Mouse (Mus musculus): ENCODE data around the gene Sox13. TPM values are rescaled to one million over a fixed set of nuclear protein-coding genes. Genes with fewer than 3 reads are reported as not detected.

Sox13 gene
- polyA plus RNA-seq, 1 experiment from 2014 or later, result 19.2 TPM

DNA sequence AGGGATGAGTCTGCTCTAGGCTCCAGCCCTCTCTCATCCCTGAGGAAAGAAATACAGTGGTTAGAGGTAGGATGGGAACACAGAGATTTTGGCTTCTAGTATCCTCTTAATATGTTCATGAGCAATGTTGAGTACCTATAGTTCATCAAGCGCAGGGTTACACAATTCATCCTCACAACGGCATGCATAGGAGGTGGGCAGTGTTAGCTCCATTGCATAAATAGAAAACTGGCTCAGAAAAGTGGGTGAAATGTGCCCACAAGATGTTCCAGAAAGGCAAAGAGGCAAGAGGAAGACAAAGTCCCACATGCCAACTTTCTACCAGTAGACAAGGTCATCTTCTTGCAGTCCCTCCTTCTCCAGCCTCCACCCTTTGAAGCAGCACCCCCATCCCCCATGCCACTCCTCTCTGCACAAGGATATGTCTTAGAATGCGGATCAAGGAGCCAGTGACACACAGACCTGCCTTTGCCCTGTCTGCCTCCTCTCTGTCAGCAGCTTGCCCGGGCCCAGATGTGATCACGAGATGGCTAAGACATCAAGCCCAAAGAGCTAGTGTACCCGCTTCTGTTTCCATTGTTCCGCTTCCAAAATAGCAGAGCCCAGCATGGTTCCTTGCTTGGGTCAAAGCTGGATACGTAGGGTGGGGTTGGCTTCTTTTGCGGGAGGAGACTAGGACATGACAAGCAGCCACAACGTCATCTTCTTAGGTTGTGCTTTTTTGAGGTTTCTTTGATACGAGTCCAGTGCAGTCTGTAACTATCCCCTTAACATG lies 91.3 kb downstream of the Sox13 start:
- no peak overlapping the region for H3K4me3 ChIP-seq
- no peaks in the 10 kb centered on the region for H3K36me3 ChIP-seq
- WGBS, result 92% methylated on average over 11 of the region's 11 CpGs
- no peak overlapping the region for H3K4me2 ChIP-seq (replicated peaks)
- H3K9me3 ChIP-seq (replicated peaks), result no peaks in the 10 kb centered on the region
- H3K27me3 ChIP-seq, result peaks cover 25% of the 10 kb centered on the region
- H3K4me1 ChIP-seq, result peaks cover 24% of the 10 kb centered on the region
- ATAC-seq (ENCODE audit: low FRiP score), result no peak
- no peak overlapping the region for H3K27ac ChIP-seq
- no peak overlapping the region for H3K9ac ChIP-seq

Other genes starting within 250 kb of the Sox13 start
- gene Golt1a, start 114.6 kb downstream of the Sox13 start, polyA plus RNA-seq (2016; fragmentation: Nextera tagmentation; extraction: Ambion mirVana), result not detected in 2 replicates
- not detected in 2 replicates for gene Kiss1, start 102.5 kb downstream of the Sox13 start, polyA plus RNA-seq (2016; fragmentation: Nextera tagmentation; extraction: Ambion mirVana)
- 0.99 and 1.9 TPM in 2 replicates for gene Ren1, start 73.9 kb downstream of the Sox13 start, polyA plus RNA-seq (2016; fragmentation: Nextera tagmentation; extraction: Ambion mirVana)
- 5.2 and 5.6 TPM in 2 replicates for gene Etnk2, start 60.8 kb downstream of the Sox13 start, polyA plus RNA-seq (2016; fragmentation: Nextera tagmentation; extraction: Ambion mirVana)
- gene Snrpe, start 185.9 kb upstream of the Sox13 start, polyA plus RNA-seq (2016; fragmentation: Nextera tagmentation; extraction: Ambion mirVana), result 519 and 641 TPM in 2 replicates
- not detected in 2 replicates for gene Zbed6, start 236.5 kb upstream of the Sox13 start, polyA plus RNA-seq (2016; fragmentation: Nextera tagmentation; extraction: Ambion mirVana)
- gene Gm38394, start 236.9 kb upstream of the Sox13 start, polyA plus RNA-seq (2016; fragmentation: Nextera tagmentation; extraction: Ambion mirVana), result 6.9 and 7.2 TPM in 2 replicates

All from hindbrain, embryonic 12.5 days (tissue).